Mouse (Mus musculus) erythroblast, embryonic 14.5 days (primary cell): ENCODE results near the gene Sfmbt1.

ENCODE experiments used
- GATA1 ChIP-seq: IDR thresholded peaks from 2 replicates; pipeline ENCODE4 v1.6.1; 2012; ENCODE audit warnings: low read length, inconsistent platforms, mixed read lengths
- TAL1 ChIP-seq: IDR thresholded peaks from 3 replicates; pipeline ENCODE4 v1.6.1; 2012; ENCODE audit warnings: low read length, inconsistent platforms, mixed read lengths

DNA sequence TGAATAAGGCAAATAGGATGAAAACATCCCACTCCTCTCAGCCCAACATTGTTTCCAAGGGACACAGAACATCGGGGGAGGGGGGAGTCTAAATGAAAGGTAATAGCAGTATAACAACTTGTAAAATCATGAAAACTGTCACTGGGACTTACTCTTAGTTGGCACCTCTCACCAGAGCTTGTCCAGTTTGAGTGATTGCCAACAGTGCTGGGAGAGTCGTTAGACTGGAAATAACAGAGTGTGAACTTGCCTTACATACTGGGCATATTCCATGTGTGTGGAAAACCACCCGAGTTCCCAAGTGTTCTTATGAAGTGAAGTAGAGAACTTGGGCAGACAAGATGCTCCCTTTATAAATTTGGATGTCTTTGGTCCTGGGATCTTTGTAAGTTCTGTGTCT is 106.5 kb downstream of the Sfmbt1 start:
- TF ChIP-seq GATA1, result no peak
- TF ChIP-seq TAL1, result no peak
